Mouse (Mus musculus) bone marrow macrophage, adult 2 months (primary cell): ENCODE data around the gene Ebf1. TPM values are rescaled to one million over a fixed set of nuclear protein-coding genes. Genes with fewer than 3 reads are reported as not detected.

Experiments
- H3K27ac ChIP-seq: 2 replicates; pipeline ENCODE4 v1.5.1; 2012; ENCODE audit warnings: low read depth, low read length; ENCODE audit not compliant: insufficient read depth
- H3K4me1 ChIP-seq: 2 replicates; pipeline ENCODE4 v1.6.1; 2012; ENCODE audit warnings: low read length; ENCODE audit not compliant: control insufficient read depth, insufficient read depth
- H3K4me3 ChIP-seq: 2 replicates; pipeline ENCODE4 v1.5.1; 2012; ENCODE audit warnings: mild to moderate bottlenecking, low read length, moderate library complexity; ENCODE audit not compliant: insufficient read depth
- CTCF ChIP-seq: IDR thresholded peaks from 2 replicates; pipeline ENCODE4 v1.5.1; 2012; ENCODE audit warnings: low read depth, mild to moderate bottlenecking, low read length, moderate library complexity
- POLR2A ChIP-seq: IDR thresholded peaks from 2 replicates; pipeline ENCODE4 v1.6.1; 2012; ENCODE audit warnings: mild to moderate bottlenecking, low read depth, low read length, borderline replicate concordance
- polyA plus RNA-seq: library from polyadenylated mRNA; stranded (reverse); fragments of >200 nt; gene quantifications from 2 replicates; pipeline ENCODE4 v1.2.4, GENCODE M21; 2012; ENCODE audit not compliant: missing spikeins, insufficient read depth, insufficient read length

Ebf1 gene
- polyA plus RNA-seq, 1 experiment: 0.32 TPM

DNA sequence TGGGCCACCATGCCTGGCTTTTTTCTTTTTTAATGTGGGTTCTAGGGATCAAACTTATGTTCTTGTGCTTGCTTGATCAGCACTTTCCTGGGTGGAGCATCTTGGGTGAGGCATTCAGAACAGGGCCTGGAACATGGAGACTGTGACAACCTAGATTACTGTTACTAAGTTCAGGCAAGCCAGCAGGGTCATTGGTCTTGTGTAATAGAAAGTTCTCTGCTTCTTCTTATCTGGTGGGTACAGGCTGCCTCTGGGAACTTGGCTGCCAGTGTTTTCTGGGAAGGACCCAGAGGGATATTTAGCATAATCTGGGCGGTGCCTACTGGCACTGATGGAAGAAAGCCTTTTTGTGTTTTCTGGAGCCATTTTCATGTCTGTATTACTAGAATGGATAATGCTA is 170.9 kb downstream of the Ebf1 start:
- H3K27ac ChIP-seq: no peak overlapping the region
- TF ChIP-seq POLR2A (no peak), CTCF (no peak)
- no peak overlapping the region for H3K4me3 ChIP-seq
- no peaks in the 10 kb centered on the region for H3K4me1 ChIP-seq

- Histone ChIP-seq H3K4me3 (no peak overlapping the region), H3K27ac (no peak overlapping the region), H3K4me1 (no peaks in the 10 kb centered on the region)
- TF ChIP-seq POLR2A: no peak
- no peak for TF ChIP-seq CTCF
These were observed 175.7 kb downstream of the Ebf1 start for GRCm38 (mm10) chr11:44792816-44793215.

DNA sequence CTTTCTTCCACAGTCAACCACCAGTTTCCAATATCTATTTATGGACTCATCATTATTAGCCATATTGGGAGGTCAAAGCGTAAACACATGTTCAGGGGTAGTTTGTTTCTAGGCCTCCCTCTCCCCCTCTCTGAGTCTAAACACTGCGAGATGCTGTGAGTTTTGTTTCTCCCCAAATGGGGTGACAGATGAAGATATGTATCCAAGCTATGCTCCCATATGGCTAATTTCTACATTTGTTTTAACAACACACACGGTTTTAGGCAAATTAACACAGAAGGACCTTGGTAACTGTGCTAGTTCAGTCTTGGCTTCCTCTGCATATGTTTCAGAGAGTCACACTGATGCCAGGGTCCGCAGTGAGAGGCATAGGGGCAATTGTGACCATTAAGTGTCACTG is 177.8 kb downstream of the Ebf1 start:
- Histone ChIP-seq H3K4me3 (no peak overlapping the region), H3K4me1 (no peaks in the 10 kb centered on the region), H3K27ac (no peak overlapping the region)
- TF ChIP-seq CTCF (no peak), POLR2A (no peak)

- no peak overlapping the region for H3K27ac ChIP-seq
- TF ChIP-seq CTCF: no peak
- no peak for TF ChIP-seq POLR2A
- H3K4me3 ChIP-seq: no peak overlapping the region
- no peaks in the 10 kb centered on the region for H3K4me1 ChIP-seq
These were observed 178.7 kb downstream of the Ebf1 start for GRCm38 (mm10) chr11:44795767-44796166.

DNA sequence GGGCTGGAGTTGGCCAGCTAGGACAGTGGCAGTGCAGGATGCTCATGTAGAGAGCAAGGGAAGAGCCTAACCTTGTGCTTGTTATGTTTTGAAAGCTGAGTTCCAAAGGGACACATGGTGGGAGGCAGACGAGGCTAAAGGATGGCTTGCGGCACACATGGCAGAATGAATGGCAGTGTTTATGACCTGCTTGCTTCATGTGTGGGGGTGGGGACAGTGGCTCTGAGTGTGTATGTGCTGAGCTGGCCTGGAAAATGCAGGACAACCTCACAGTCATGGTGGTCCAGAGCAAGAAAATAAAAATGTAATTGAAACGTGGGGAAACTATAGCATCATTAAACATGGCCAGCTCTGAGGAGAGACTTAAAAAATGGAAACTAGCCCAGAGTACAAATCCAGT is 181.2 kb downstream of the Ebf1 start:
- Histone ChIP-seq H3K4me1 (no peaks in the 10 kb centered on the region), H3K27ac (no peak overlapping the region), H3K4me3 (no peak overlapping the region)
- TF ChIP-seq CTCF (no peak), POLR2A (no peak)

GRCm38 (mm10) chr11:44804046-44804445 is 186.9 kb downstream of the Ebf1 start:
- Histone ChIP-seq H3K4me1 (no peaks in the 10 kb centered on the region), H3K27ac (no peak overlapping the region), H3K4me3 (no peak overlapping the region)
- TF ChIP-seq POLR2A: no peak
- TF ChIP-seq CTCF: no peak

DNA sequence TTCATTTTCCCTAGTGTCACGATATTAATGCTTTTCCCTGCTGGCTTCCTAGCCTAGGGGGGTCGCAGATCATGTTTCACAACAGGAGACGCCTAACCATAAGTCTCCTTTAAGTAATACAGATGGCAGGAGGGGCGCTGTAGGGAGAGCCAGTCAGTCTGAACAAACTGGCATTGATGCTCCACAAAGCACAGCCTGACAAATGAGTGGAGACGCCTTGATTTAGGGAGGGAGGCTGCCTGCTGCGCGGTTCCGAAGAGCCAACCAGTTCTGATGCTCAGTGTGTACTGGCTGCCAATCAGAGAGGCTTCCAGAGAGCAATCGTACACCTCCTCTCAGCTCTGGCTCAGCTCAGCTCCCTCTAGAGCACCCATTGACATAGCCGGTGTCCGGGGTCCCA is 189.5 kb downstream of the Ebf1 start:
- Histone ChIP-seq H3K4me3 (no peak overlapping the region), H3K27ac (no peak overlapping the region), H3K4me1 (no peaks in the 10 kb centered on the region)
- no peak for TF ChIP-seq POLR2A

- Histone ChIP-seq H3K4me3 (no peak overlapping the region), H3K27ac (no peak overlapping the region), H3K4me1 (no peaks in the 10 kb centered on the region)
- no peak for TF ChIP-seq CTCF
- TF ChIP-seq POLR2A: no peak
These were observed 191.9 kb downstream of the Ebf1 start for GRCm38 (mm10) chr11:44808855-44809546.

GRCm38 (mm10) chr11:44811007-44811406 is 193.9 kb downstream of the Ebf1 start:
- no peak overlapping the region for H3K27ac ChIP-seq

GRCm38 (mm10) chr11:44812193-44812746 is 195.2 kb downstream of the Ebf1 start:
- no peak overlapping the region for H3K27ac ChIP-seq
- TF ChIP-seq POLR2A: no peak
- TF ChIP-seq CTCF: no peak

More at GRCm38 (mm10) chr11:44811007-44811406, 193.9 kb downstream of the Ebf1 start:
- TF ChIP-seq CTCF (no peak), POLR2A (no peak)
- Histone ChIP-seq H3K4me1 (no peaks in the 10 kb centered on the region), H3K4me3 (no peak overlapping the region)

GRCm38 (mm10) chr11:44813534-44813933 is 196.4 kb downstream of the Ebf1 start:
- TF ChIP-seq POLR2A (no peak), CTCF (no peak)
- Histone ChIP-seq H3K4me1 (no peaks in the 10 kb centered on the region), H3K27ac (no peak overlapping the region), H3K4me3 (no peak overlapping the region)

More at GRCm38 (mm10) chr11:44812193-44812746, 195.2 kb downstream of the Ebf1 start:
- Histone ChIP-seq H3K4me1 (no peaks in the 10 kb centered on the region), H3K4me3 (no peak overlapping the region)
